Mouse (Mus musculus): ENCODE results near the gene Ice2. TPM values are rescaled to one million over a fixed set of nuclear protein-coding genes. Genes with fewer than 3 reads are reported as not detected.

Gene Ice2
- 12.7 and 12.8 TPM in 2 replicates for polyA plus RNA-seq (2015; fragmentation: Nextera tagmentation; extraction: Ambion mirVana)

DNA sequence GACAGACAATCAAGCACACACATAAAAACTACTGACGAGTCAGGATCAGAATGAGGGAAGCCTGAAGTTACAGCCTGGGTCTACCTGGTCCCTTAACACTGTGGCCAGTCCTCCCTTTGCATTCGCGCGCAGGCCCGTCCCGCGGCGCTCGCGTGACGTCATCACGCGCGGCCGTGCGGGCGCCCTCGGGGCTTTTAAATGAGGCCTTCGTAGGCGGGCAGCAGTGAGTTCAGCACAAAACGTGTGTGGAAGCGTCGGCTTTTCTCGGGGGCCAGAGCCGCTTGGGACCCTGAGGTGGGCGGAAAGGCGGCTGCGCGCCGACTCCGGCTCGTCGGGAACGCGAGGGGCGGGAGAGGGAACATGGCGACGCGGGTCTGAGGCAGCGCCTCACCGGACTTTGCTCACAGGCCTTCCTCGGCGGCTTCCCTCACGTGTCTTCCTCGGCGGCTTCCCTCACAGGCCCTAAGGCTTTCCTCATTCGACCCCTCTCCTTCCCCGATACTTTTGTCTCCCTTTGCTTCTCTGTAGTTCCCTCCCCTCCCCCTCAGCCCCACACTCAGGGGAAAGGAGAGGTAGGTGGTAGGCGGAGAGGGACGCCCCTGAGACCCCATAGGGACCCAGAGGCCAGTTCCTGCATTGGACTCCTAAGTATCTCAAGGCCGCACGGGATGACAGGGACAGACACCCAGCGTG, at the start of gene Ice2:
Gene Ice2, plus strand, starts transcription at position 147 of the 693 bp plus-strand sequence.
- H3K4me2 ChIP-seq (ENCODE audit: low read depth, low read length), result peak within 1 kb of the TSS; percentile 86
- ATAC-seq, result peak; percentile 94
- H3K9ac ChIP-seq (ENCODE audit: low read depth, low read length), result peak within 1 kb of the TSS; percentile 96
- H3K27ac ChIP-seq (ENCODE audit: low read length), result peak within 1 kb of the TSS; percentile 92
- H3K9me3 ChIP-seq (ENCODE audit: control insufficient read depth, low read length), result no peaks in the 10 kb centered on the region
- H3K27me3 ChIP-seq (replicated peaks; ENCODE audit: control insufficient read depth, insufficient read depth, low read length), result no peaks in the 10 kb centered on the region
- WGBS, result under 1% methylated on average over 53 of the region's 53 CpGs
- H3K36me3 ChIP-seq (ENCODE audit: control insufficient read depth, insufficient read depth, low read length), result no peaks in the 10 kb centered on the region
- peak within 1 kb of the TSS; percentile 84 for H3K4me3 ChIP-seq (ENCODE audit: low read length)
- peaks cover 6% of the 10 kb centered on the region; the same call in 1 of the 2 replicates for H3K4me1 ChIP-seq (ENCODE audit: control insufficient read depth, insufficient read depth, low read length)

DNA sequence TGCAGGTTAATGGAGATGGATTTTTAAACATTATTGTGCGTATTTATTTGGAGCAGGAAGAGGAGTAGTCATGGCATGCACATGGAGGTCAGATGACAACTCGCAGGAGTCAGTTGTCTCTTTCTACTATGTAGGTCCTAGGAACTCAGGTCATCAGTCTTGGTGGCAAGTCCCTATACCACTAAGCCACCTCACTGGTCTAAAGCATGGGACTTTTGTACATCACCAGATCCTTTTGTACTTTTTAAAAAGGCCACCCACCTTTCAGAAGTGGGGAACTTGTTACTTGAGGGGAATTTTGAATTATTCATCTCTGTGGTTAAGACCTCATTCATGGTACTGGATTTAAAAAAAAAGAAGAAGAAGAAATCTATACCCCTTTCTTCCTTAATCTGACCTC, 48.2 kb upstream of the Ice2 start:
- Histone ChIP-seq H3K9me3 (ENCODE audit: control insufficient read depth, low read length) (no peaks in the 10 kb centered on the region), H3K27me3 (replicated peaks; ENCODE audit: control insufficient read depth, insufficient read depth, low read length) (no peaks in the 10 kb centered on the region), H3K4me2 (ENCODE audit: low read depth, low read length) (no peak overlapping the region), H3K9ac (ENCODE audit: low read depth, low read length) (no peak overlapping the region), H3K4me3 (ENCODE audit: low read length) (no peak overlapping the region), H3K27ac (ENCODE audit: low read length) (no peak overlapping the region), H3K4me1 (ENCODE audit: control insufficient read depth, insufficient read depth, low read length) (no peaks in the 10 kb centered on the region), H3K36me3 (ENCODE audit: control insufficient read depth, insufficient read depth, low read length) (no peaks in the 10 kb centered on the region)
- 87% methylated on average over 2 of the region's 2 CpGs for WGBS
- no peak for ATAC-seq

- Histone ChIP-seq H3K9me3 (ENCODE audit: control insufficient read depth, low read length) (no peaks in the 10 kb centered on the region), H3K4me3 (ENCODE audit: low read length) (no peak overlapping the region), H3K4me1 (ENCODE audit: control insufficient read depth, insufficient read depth, low read length) (no peaks in the 10 kb centered on the region), H3K27me3 (replicated peaks; ENCODE audit: control insufficient read depth, insufficient read depth, low read length) (no peaks in the 10 kb centered on the region), H3K9ac (ENCODE audit: low read depth, low read length) (no peak overlapping the region), H3K27ac (ENCODE audit: low read length) (no peak overlapping the region), H3K36me3 (ENCODE audit: control insufficient read depth, insufficient read depth, low read length) (no peaks in the 10 kb centered on the region), H3K4me2 (ENCODE audit: low read depth, low read length) (no peak overlapping the region)
- 78% methylated on average over 6 of the region's 6 CpGs for WGBS
- no peak for ATAC-seq
Measured at GRCm38 (mm10) chr9:69354228-69354627, 43.5 kb upstream of the Ice2 start.

DNA sequence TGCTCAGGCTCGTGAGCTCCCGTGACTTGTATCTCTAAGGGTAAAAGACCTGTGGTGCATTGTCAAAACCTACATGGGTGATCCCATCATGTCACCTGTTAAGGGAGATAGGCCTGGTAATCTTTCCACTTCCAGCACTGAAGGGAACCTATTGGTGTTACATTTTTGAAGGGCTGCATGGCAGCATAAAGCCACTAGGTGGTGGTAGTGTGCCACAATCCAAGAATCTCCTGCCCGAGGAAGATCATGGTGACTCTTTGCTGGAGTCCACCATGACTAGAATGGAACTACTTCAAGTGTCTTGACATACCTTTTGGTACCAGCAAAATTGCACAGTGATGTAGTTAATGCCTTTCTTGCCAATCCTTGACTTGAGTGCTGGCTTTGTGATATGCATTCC, 39.9 kb upstream of the Ice2 start:
- Histone ChIP-seq H3K27ac (ENCODE audit: low read length) (no peak overlapping the region), H3K4me2 (ENCODE audit: low read depth, low read length) (no peak overlapping the region), H3K4me3 (ENCODE audit: low read length) (no peak overlapping the region), H3K27me3 (replicated peaks; ENCODE audit: control insufficient read depth, insufficient read depth, low read length) (no peaks in the 10 kb centered on the region), H3K36me3 (ENCODE audit: control insufficient read depth, insufficient read depth, low read length) (no peaks in the 10 kb centered on the region), H3K9me3 (ENCODE audit: control insufficient read depth, low read length) (no peaks in the 10 kb centered on the region), H3K4me1 (ENCODE audit: control insufficient read depth, insufficient read depth, low read length) (no peaks in the 10 kb centered on the region), H3K9ac (ENCODE audit: low read depth, low read length) (no peak overlapping the region)
- 22% methylated on average over 3 of the region's 3 CpGs for WGBS
- ATAC-seq, result no peak

DNA sequence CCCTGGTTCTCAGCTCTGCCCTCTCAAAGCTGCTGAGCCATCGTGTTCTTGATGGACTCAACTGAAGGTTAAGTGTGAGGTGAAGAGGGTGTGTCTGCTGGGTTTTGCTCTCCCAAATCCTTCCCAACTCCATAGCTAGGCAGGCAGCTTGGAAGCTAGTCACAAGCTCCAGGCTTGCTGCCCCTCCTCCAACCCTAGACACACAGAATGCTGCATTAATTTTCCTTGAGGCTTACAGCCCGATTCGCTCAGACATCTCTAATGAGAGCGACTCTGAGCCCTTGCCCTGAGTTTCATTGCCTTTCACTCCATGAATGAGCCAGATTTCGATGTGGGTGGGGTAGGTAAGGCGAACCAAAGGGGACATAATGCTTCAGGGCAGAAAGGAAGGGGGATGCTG, 38.9 kb upstream of the Ice2 start:
- Histone ChIP-seq H3K9ac (ENCODE audit: low read depth, low read length) (no peak overlapping the region), H3K9me3 (ENCODE audit: control insufficient read depth, low read length) (no peaks in the 10 kb centered on the region), H3K4me1 (ENCODE audit: control insufficient read depth, insufficient read depth, low read length) (no peaks in the 10 kb centered on the region), H3K4me3 (ENCODE audit: low read length) (no peak overlapping the region), H3K27me3 (replicated peaks; ENCODE audit: control insufficient read depth, insufficient read depth, low read length) (no peaks in the 10 kb centered on the region), H3K27ac (ENCODE audit: low read length) (no peak overlapping the region), H3K36me3 (ENCODE audit: control insufficient read depth, insufficient read depth, low read length) (no peaks in the 10 kb centered on the region), H3K4me2 (ENCODE audit: low read depth, low read length) (no peak overlapping the region)
- WGBS, result 78% methylated on average over 6 of the region's 6 CpGs
- no peak for ATAC-seq

DNA sequence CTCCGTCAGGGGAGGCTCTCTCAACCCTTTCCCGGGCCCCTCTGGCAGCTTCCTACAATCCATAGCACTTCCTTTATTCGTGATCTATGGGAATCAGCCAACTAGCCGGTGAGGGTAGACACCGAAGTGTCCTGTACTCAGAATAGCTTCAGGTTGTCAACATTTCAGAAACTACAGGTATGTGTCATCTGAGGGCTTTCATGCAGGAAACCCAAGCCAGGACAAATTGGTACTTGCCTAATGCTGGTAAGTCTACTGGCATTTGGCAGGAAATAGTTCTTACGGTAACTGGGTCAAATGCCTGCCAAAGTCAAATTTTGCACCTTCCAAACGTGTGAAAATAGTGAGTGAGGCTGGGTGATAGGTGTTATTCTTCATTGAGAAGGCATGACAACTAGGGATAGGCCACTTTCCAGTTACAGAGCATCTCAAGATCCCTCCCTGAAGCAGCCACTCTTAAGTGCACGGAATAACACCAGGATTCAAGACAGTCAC, 35.7 kb upstream of the Ice2 start:
- H3K4me3 ChIP-seq (ENCODE audit: low read length), result no peak overlapping the region
- no peaks in the 10 kb centered on the region for H3K27me3 ChIP-seq (replicated peaks; ENCODE audit: control insufficient read depth, insufficient read depth, low read length)
- H3K36me3 ChIP-seq (ENCODE audit: control insufficient read depth, insufficient read depth, low read length), result no peaks in the 10 kb centered on the region
- H3K4me2 ChIP-seq (ENCODE audit: low read depth, low read length), result no peak overlapping the region
- no peak overlapping the region for H3K27ac ChIP-seq (ENCODE audit: low read length)
- H3K4me1 ChIP-seq (ENCODE audit: control insufficient read depth, insufficient read depth, low read length), result no peaks in the 10 kb centered on the region
- ATAC-seq, result no peak
- 87% methylated on average over 8 of the region's 8 CpGs for WGBS
- no peak overlapping the region for H3K9ac ChIP-seq (ENCODE audit: low read depth, low read length)
- H3K9me3 ChIP-seq (ENCODE audit: control insufficient read depth, low read length), result no peaks in the 10 kb centered on the region

DNA sequence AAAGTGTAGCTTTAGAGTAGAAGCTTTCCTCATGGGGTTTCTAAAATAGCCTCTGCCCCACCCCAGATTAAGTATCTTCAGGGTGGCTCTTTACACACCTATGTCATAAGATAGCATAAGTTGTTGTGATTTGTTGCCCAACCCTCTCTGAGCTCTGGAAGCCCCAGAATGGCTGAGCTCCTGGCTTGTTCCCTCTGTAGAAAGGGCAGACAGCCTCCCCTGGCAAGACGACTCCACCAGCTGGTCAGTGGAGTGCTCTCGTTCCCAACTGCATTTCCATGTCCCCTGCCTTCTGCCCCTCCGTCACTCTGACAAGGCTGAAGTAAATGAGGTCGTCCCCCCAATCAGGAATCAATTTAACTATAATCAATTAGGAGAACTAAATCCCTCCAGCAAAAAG, 34.9 kb upstream of the Ice2 start:
- Histone ChIP-seq H3K27me3 (replicated peaks; ENCODE audit: control insufficient read depth, insufficient read depth, low read length) (no peaks in the 10 kb centered on the region), H3K4me1 (ENCODE audit: control insufficient read depth, insufficient read depth, low read length) (no peaks in the 10 kb centered on the region)
- no peak for ATAC-seq

GRCm38 (mm10) chr9:69364117-69364516, 33.6 kb upstream of the Ice2 start:
- Histone ChIP-seq H3K27me3 (replicated peaks; ENCODE audit: control insufficient read depth, insufficient read depth, low read length) (no peaks in the 10 kb centered on the region), H3K9ac (ENCODE audit: low read depth, low read length) (no peak overlapping the region), H3K27ac (ENCODE audit: low read length) (no peak overlapping the region), H3K4me1 (ENCODE audit: control insufficient read depth, insufficient read depth, low read length) (no peaks in the 10 kb centered on the region), H3K4me3 (ENCODE audit: low read length) (no peak overlapping the region), H3K36me3 (ENCODE audit: control insufficient read depth, insufficient read depth, low read length) (no peaks in the 10 kb centered on the region), H3K9me3 (ENCODE audit: control insufficient read depth, low read length) (no peaks in the 10 kb centered on the region), H3K4me2 (ENCODE audit: low read depth, low read length) (no peak overlapping the region)
- ATAC-seq, result no peak
- 62% methylated on average over 16 of the region's 16 CpGs for WGBS

More for the DNA sequence above, 34.9 kb upstream of the Ice2 start:
- no peaks in the 10 kb centered on the region for H3K9me3 ChIP-seq (ENCODE audit: control insufficient read depth, low read length)
- no peak overlapping the region for H3K9ac ChIP-seq (ENCODE audit: low read depth, low read length)
- no peaks in the 10 kb centered on the region for H3K36me3 ChIP-seq (ENCODE audit: control insufficient read depth, insufficient read depth, low read length)
- no peak overlapping the region for H3K4me3 ChIP-seq (ENCODE audit: low read length)
- 47% methylated on average over 4 of the region's 4 CpGs for WGBS
- H3K4me2 ChIP-seq (ENCODE audit: low read depth, low read length), result no peak overlapping the region
- H3K27ac ChIP-seq (ENCODE audit: low read length), result no peak overlapping the region

DNA sequence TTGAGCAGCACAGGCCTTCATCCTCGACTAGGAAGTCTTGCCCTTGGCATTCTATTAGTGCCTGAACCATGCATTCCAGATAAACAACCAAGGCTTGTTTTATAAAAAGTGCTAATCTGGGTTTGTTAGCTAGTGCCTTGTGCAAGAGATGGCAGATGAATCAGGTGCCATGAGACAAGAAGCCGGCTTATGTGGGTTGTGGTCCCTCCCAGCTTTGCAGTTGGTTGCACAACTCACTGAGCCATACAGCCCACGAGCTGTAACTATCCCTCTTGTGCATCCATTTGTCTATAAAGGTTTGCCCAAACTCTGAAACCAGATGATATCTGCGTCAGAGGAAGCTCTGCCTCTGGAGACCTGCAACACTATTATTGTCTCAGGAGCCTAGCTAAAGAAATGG, 30.7 kb upstream of the Ice2 start:
- H3K4me2 ChIP-seq (ENCODE audit: low read depth, low read length), result no peak overlapping the region
- no peaks in the 10 kb centered on the region for H3K4me1 ChIP-seq (ENCODE audit: control insufficient read depth, insufficient read depth, low read length)
- no peak for ATAC-seq
- H3K36me3 ChIP-seq (ENCODE audit: control insufficient read depth, insufficient read depth, low read length), result no peaks in the 10 kb centered on the region
- no peaks in the 10 kb centered on the region for H3K27me3 ChIP-seq (replicated peaks; ENCODE audit: control insufficient read depth, insufficient read depth, low read length)
- H3K4me3 ChIP-seq (ENCODE audit: low read length), result no peak overlapping the region
- no peak overlapping the region for H3K9ac ChIP-seq (ENCODE audit: low read depth, low read length)
- no peaks in the 10 kb centered on the region for H3K9me3 ChIP-seq (ENCODE audit: control insufficient read depth, low read length)
- H3K27ac ChIP-seq (ENCODE audit: low read length), result no peak overlapping the region
- 74% methylated on average over 4 of the region's 4 CpGs for WGBS

GRCm38 (mm10) chr9:69368071-69368470, 29.6 kb upstream of the Ice2 start:
- WGBS, result 72% methylated on average over 8 of the region's 8 CpGs
- no peak overlapping the region for H3K9ac ChIP-seq (ENCODE audit: low read depth, low read length)
- no peaks in the 10 kb centered on the region for H3K27me3 ChIP-seq (replicated peaks; ENCODE audit: control insufficient read depth, insufficient read depth, low read length)
- no peaks in the 10 kb centered on the region for H3K4me1 ChIP-seq (ENCODE audit: control insufficient read depth, insufficient read depth, low read length)
- no peak overlapping the region for H3K4me2 ChIP-seq (ENCODE audit: low read depth, low read length)
- H3K36me3 ChIP-seq (ENCODE audit: control insufficient read depth, insufficient read depth, low read length), result no peaks in the 10 kb centered on the region
- no peak overlapping the region for H3K4me3 ChIP-seq (ENCODE audit: low read length)
- ATAC-seq, result no peak
- H3K27ac ChIP-seq (ENCODE audit: low read length), result no peak overlapping the region
- no peaks in the 10 kb centered on the region for H3K9me3 ChIP-seq (ENCODE audit: control insufficient read depth, low read length)
